Mouse (Mus musculus) neural tube, embryonic 15.5 days (tissue): Measurements from ENCODE around the gene Olfr738. TPM values are rescaled to one million over a fixed set of nuclear protein-coding genes. Genes with fewer than 3 reads are reported as not detected.

Experiments
- ATAC-seq: fragments of 200-750 bp; cut with Nextera tagmentation; 2 replicates; pipeline ENCODE4 v1.8.0; 2017; ENCODE audit warnings: mild to moderate bottlenecking, moderate TSS enrichment, moderate library complexity; ENCODE audit not compliant: low FRiP score
- H3K27ac ChIP-seq: fragments of 300-500 bp; sonication (generic); replicated peaks from 2 replicates; pipeline ENCODE4 v1.5.1; 2015; ENCODE audit warnings: mild to moderate bottlenecking, inconsistent platforms
- H3K27me3 ChIP-seq: fragments of 300-500 bp; sonication (generic); replicated peaks from 2 replicates; pipeline ENCODE4 v1.6.1; 2015; ENCODE audit warnings: inconsistent platforms
- H3K36me3 ChIP-seq: fragments of 300-500 bp; sonication (generic); 2 replicates; pipeline ENCODE4 v1.6.1; 2015; ENCODE audit warnings: inconsistent platforms
- H3K4me1 ChIP-seq: fragments of 300-500 bp; sonication (generic); 2 replicates; pipeline ENCODE4 v1.6.1; 2015; ENCODE audit warnings: inconsistent platforms
- H3K4me2 ChIP-seq: fragments of 300-500 bp; sonication (generic); 2 replicates; pipeline ENCODE4 v1.6.1; 2015; ENCODE audit warnings: inconsistent platforms, mild to moderate bottlenecking, moderate library complexity
- H3K4me3 ChIP-seq: fragments of 300-500 bp; sonication (generic); replicated peaks from 2 replicates; pipeline ENCODE4 v1.5.1; 2015; ENCODE audit warnings: mild to moderate bottlenecking, inconsistent platforms
- H3K9ac ChIP-seq: fragments of 300-500 bp; sonication (generic); replicated peaks from 2 replicates; pipeline ENCODE4 v1.6.1; 2015; ENCODE audit warnings: mild to moderate bottlenecking, inconsistent platforms
- H3K9me3 ChIP-seq: fragments of 300-500 bp; sonication (generic); replicated peaks from 2 replicates; pipeline ENCODE4 v1.6.1; 2016; ENCODE audit warnings: inconsistent platforms
- WGBS: fragments of 180-500 bp; shearing (Covaris S2); methylation state at CpG from one replicate; pipeline ENCODE4 v1.1.7; 2015; ENCODE audit warnings: mixed read lengths; 5-methylcytosine and 5-hydroxymethylcytosine counted together
- polyA plus RNA-seq: library from polyadenylated mRNA; unstranded; fragments of >200 nt; fragmentation: Nextera tagmentation; extraction: Ambion mirVana; gene quantifications from 2 replicates; pipeline ENCODE4 v1.2.1, GENCODE M21; 2015

Olfr738 gene
- polyA plus RNA-seq, result not detected in 2 replicates

- H3K4me3 ChIP-seq, result no peak within 1 kb of the TSS
- no peaks in the 10 kb centered on the region for H3K36me3 ChIP-seq
- no peak within 1 kb of the TSS for H3K27ac ChIP-seq
- no peaks in the 10 kb centered on the region for H3K4me1 ChIP-seq
- WGBS, result 76% methylated on average over 1 of the region's 1 CpGs
- H3K4me2 ChIP-seq, result no peak within 1 kb of the TSS
- H3K9me3 ChIP-seq, result no peaks in the 10 kb centered on the region
- no peak for ATAC-seq
- no peak within 1 kb of the TSS for H3K9ac ChIP-seq
- no peaks in the 10 kb centered on the region for H3K27me3 ChIP-seq
These were observed at the start of gene Olfr738 for GRCm38 (mm10) chr14:50407268-50407667. TSS of gene Olfr738 (plus strand) at chr14:50407568.

- no peaks in the 10 kb centered on the region for H3K9me3 ChIP-seq
- 86% methylated on average over 2 of the region's 2 CpGs for WGBS
These were observed 49.8 kb upstream of the Olfr738 start, which contains the start of gene Tlr11 for GRCm38 (mm10) chr14:50357593-50357992. TSS of gene Tlr11 (plus strand) at chr14:50357914.

GRCm38 (mm10) chr14:50360480-50360879 lies 46.9 kb upstream of the Olfr738 start:
- 86% methylated on average over 3 of the region's 3 CpGs for WGBS
- H3K27me3 ChIP-seq, result no peaks in the 10 kb centered on the region
- no peak overlapping the region for H3K9ac ChIP-seq
- H3K4me1 ChIP-seq, result no peaks in the 10 kb centered on the region
- no peaks in the 10 kb centered on the region for H3K9me3 ChIP-seq
- no peaks in the 10 kb centered on the region for H3K36me3 ChIP-seq
- ATAC-seq, result no peak
- H3K27ac ChIP-seq, result no peak overlapping the region
- no peak overlapping the region for H3K4me3 ChIP-seq
- H3K4me2 ChIP-seq, result no peak overlapping the region

More at GRCm38 (mm10) chr14:50357593-50357992, 49.8 kb upstream of the Olfr738 start, which contains the start of gene Tlr11:
- Histone ChIP-seq H3K4me1 (no peaks in the 10 kb centered on the region), H3K4me3 (no peak within 1 kb of the TSS), H3K4me2 (no peak within 1 kb of the TSS), H3K9ac (no peak within 1 kb of the TSS), H3K27me3 (no peaks in the 10 kb centered on the region), H3K27ac (no peak within 1 kb of the TSS), H3K36me3 (no peaks in the 10 kb centered on the region)
- ATAC-seq, result no peak

GRCm38 (mm10) chr14:50363561-50363960 lies 43.8 kb upstream of the Olfr738 start:
- no peak for ATAC-seq
- Histone ChIP-seq H3K27ac (no peak overlapping the region), H3K4me3 (no peak overlapping the region), H3K36me3 (no peaks in the 10 kb centered on the region), H3K4me1 (no peaks in the 10 kb centered on the region), H3K27me3 (no peaks in the 10 kb centered on the region), H3K4me2 (no peak overlapping the region), H3K9ac (no peak overlapping the region), H3K9me3 (no peaks in the 10 kb centered on the region)
- 86% methylated on average over 2 of the region's 2 CpGs for WGBS

- Histone ChIP-seq H3K4me3 (no peak within 1 kb of the TSS), H3K4me2 (no peak within 1 kb of the TSS), H3K9ac (no peak within 1 kb of the TSS), H3K27me3 (no peaks in the 10 kb centered on the region), H3K4me1 (no peaks in the 10 kb centered on the region), H3K27ac (no peak within 1 kb of the TSS), H3K9me3 (0 out of 2 replicates have a peak, but pooled peaks cover 2% of the 10 kb centered on the region), H3K36me3 (no peaks in the 10 kb centered on the region)
- ATAC-seq, result no peak
- WGBS, result 88% methylated on average over 2 of the region's 2 CpGs
These were observed 26.5 kb upstream of the Olfr738 start, which contains the start of gene Olfr736 for GRCm38 (mm10) chr14:50380863-50381262. TSS of gene Olfr736 (plus strand) at chr14:50381163.

- Histone ChIP-seq H3K9me3 (no peaks in the 10 kb centered on the region), H3K4me2 (no peak within 1 kb of the TSS), H3K4me3 (no peak within 1 kb of the TSS), H3K27me3 (no peaks in the 10 kb centered on the region), H3K27ac (no peak within 1 kb of the TSS), H3K9ac (no peak within 1 kb of the TSS), H3K4me1 (no peaks in the 10 kb centered on the region), H3K36me3 (no peaks in the 10 kb centered on the region)
- 79% methylated on average over 2 of the region's 2 CpGs for WGBS
- no peak for ATAC-seq
These were observed 11.0 kb downstream of the Olfr738 start, which contains the start of gene Olfr739 for GRCm38 (mm10) chr14:50418326-50418725. TSS of gene Olfr739 (plus strand) at chr14:50418626.

GRCm38 (mm10) chr14:50445245-50445644 lies 37.9 kb downstream of the Olfr738 start, which contains the start of gene Olfr740:
TSS of gene Olfr740 (plus strand) at chr14:50445545.
- Histone ChIP-seq H3K27ac (no peak within 1 kb of the TSS), H3K9ac (no peak within 1 kb of the TSS), H3K27me3 (no peaks in the 10 kb centered on the region), H3K4me2 (no peak within 1 kb of the TSS), H3K36me3 (no peaks in the 10 kb centered on the region), H3K9me3 (no peaks in the 10 kb centered on the region), H3K4me3 (no peak within 1 kb of the TSS), H3K4me1 (no peaks in the 10 kb centered on the region)
- ATAC-seq, result no peak
- WGBS, result 87% methylated on average over 3 of the region's 3 CpGs

Other genes with a start within 250 kb of the Olfr738 start
- not detected in 2 replicates for gene Olfr730, start 219.4 kb upstream of the Olfr738 start, polyA plus RNA-seq
- gene Olfr731, start 165.7 kb upstream of the Olfr738 start, polyA plus RNA-seq, result not detected in 2 replicates
- gene Olfr732, start 123.4 kb upstream of the Olfr738 start, polyA plus RNA-seq, result not detected in 2 replicates
- not detected in 2 replicates for gene Olfr733, start 106.0 kb upstream of the Olfr738 start, polyA plus RNA-seq
- not detected in 2 replicates for gene Olfr734, start 80.8 kb upstream of the Olfr738 start, polyA plus RNA-seq
- gene Olfr735, start 58.7 kb upstream of the Olfr738 start, polyA plus RNA-seq, result not detected in 2 replicates
- gene Tlr11, start 49.7 kb upstream of the Olfr738 start, polyA plus RNA-seq, result 0.08 TPM in 1 of 2 replicates, not detected in the other
- not detected in 2 replicates for gene Olfr736, start 26.4 kb upstream of the Olfr738 start, polyA plus RNA-seq
- not detected in 2 replicates for gene Olfr739, start 11.1 kb downstream of the Olfr738 start, polyA plus RNA-seq
- gene Olfr740, start 38.0 kb downstream of the Olfr738 start, polyA plus RNA-seq, result not detected in 2 replicates
- gene Olfr741, start 65.2 kb downstream of the Olfr738 start, polyA plus RNA-seq, result not detected in 2 replicates
- gene Olfr742, start 96.0 kb downstream of the Olfr738 start, polyA plus RNA-seq, result not detected in 2 replicates
- not detected in 2 replicates for gene Olfr743, start 114.3 kb downstream of the Olfr738 start, polyA plus RNA-seq
- gene Olfr744, start 207.3 kb downstream of the Olfr738 start, polyA plus RNA-seq, result not detected in 2 replicates
- gene Olfr745, start 231.8 kb downstream of the Olfr738 start, polyA plus RNA-seq, result not detected in 2 replicates
- gene Olfr746, start 239.5 kb downstream of the Olfr738 start, polyA plus RNA-seq, result not detected in 2 replicates